In the genomic region with DNA sequence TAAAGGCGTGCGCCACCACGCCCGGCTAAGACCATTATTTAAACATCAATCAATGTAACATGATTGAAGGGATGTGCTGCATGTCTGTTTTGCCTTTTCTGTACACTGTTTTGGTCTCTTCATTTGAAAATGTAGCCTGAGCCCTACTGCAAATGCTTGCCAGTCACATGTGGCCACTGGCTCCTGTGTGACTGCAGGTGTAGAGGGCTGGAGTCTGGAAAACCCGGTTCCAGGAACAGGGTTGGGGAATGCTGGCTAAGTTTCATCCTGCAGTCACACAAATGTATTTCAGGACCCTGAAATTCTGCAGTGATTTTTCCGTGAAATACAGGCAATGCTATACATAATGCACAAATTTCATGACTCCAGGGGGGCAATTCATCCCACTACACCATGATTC, we compare ENCODE assay signal across 32 mouse cellular contexts. TPM values are rescaled to one million over a fixed set of nuclear protein-coding genes. Genes with fewer than 3 reads are reported as not detected.
DNase-seq lines count a peak whose midpoint lies in the region; ATAC-seq lines count a peak whose summit lies in the region.
"Had no signal": no experiment of that assay in that cellular context is flagged by ENCODE, and none has a peak within 500 bp of the region (broad histone marks: within the 10 kb centered on the region; RNA-seq: fewer than 3 reads in every experiment).

No protein-coding gene starts in this region.

- no peak overlapping the region for H3K4me2 ChIP-seq in forebrain, embryonic 14.5 days (ENCODE audit: low read length)
- H3K4me2 ChIP-seq in kidney, embryonic 15.5 days = no peak overlapping the region
- H3K4me2 ChIP-seq: embryonic facial prominence, embryonic 13.5 days; forebrain, embryonic 13.5 days; heart, embryonic 13.5 days; hindbrain, embryonic 12.5 days; hindbrain, embryonic 15.5 days had no signal

- 0 out of 2 replicates have a peak, but pooled peaks cover 4% of the 10 kb centered on the region for H3K4me1 ChIP-seq in forebrain, embryonic 10.5 days
- no peaks in the 10 kb centered on the region for H3K4me1 ChIP-seq in forebrain, embryonic 14.5 days (ENCODE audit: control insufficient read depth, insufficient read depth, low read length)
- no peaks in the 10 kb centered on the region for H3K4me1 ChIP-seq in kidney, embryonic 15.5 days
- H3K4me1 ChIP-seq: embryonic facial prominence, embryonic 10.5 days; embryonic facial prominence, embryonic 13.5 days; forebrain, embryonic 13.5 days; hindbrain, embryonic 12.5 days; hindbrain, embryonic 15.5 days had no signal

- H3K4me3 ChIP-seq in forebrain, embryonic 10.5 days = no peak overlapping the region
- no peak overlapping the region for H3K4me3 ChIP-seq in forebrain, embryonic 14.5 days (ENCODE audit: low read depth, low read length)
- no peak overlapping the region for H3K4me3 ChIP-seq in kidney, embryonic 15.5 days (replicated peaks)
- H3K4me3 ChIP-seq: embryonic facial prominence, embryonic 10.5 days; embryonic facial prominence, embryonic 13.5 days; erythroblast, embryonic 14.5 days; forebrain, embryonic 13.5 days; gastrocnemius, adult 2 months; heart, adult 2 months; heart, embryonic 10.5 days; heart, embryonic 13.5 days; hindbrain, embryonic 12.5 days; hindbrain, embryonic 15.5 days had no signal

- no peaks in the 10 kb centered on the region for H3K27me3 ChIP-seq in forebrain, embryonic 10.5 days (ENCODE audit: poor library complexity, severe bottlenecking)
- no peaks in the 10 kb centered on the region for H3K27me3 ChIP-seq in forebrain, embryonic 14.5 days (replicated peaks; ENCODE audit: control insufficient read depth, insufficient read depth, low read length)
- no peaks in the 10 kb centered on the region for H3K27me3 ChIP-seq in kidney, embryonic 15.5 days
- H3K27me3 ChIP-seq: embryonic facial prominence, embryonic 13.5 days; forebrain, embryonic 13.5 days; heart, embryonic 13.5 days; hindbrain, embryonic 12.5 days; hindbrain, embryonic 15.5 days; Patski had no signal

- no peaks in the 10 kb centered on the region for H3K9me3 ChIP-seq in forebrain, embryonic 10.5 days
- H3K9me3 ChIP-seq in forebrain, embryonic 14.5 days (replicated peaks; ENCODE audit: control insufficient read depth, low read length) = no peaks in the 10 kb centered on the region
- H3K9me3 ChIP-seq in kidney, embryonic 15.5 days (replicated peaks) = no peaks in the 10 kb centered on the region
- H3K9me3 ChIP-seq: embryonic facial prominence, embryonic 10.5 days; embryonic facial prominence, embryonic 13.5 days; forebrain, embryonic 13.5 days; G1E; heart, embryonic 10.5 days; heart, embryonic 13.5 days; hindbrain, embryonic 12.5 days; hindbrain, embryonic 15.5 days had no signal

- H3K27ac ChIP-seq in forebrain, embryonic 10.5 days = no peak overlapping the region
- H3K27ac ChIP-seq in forebrain, embryonic 14.5 days (ENCODE audit: low read depth, low read length) = no peak overlapping the region
- no peak overlapping the region for H3K27ac ChIP-seq in kidney, embryonic 15.5 days
- H3K27ac ChIP-seq: embryonic facial prominence, embryonic 10.5 days; embryonic facial prominence, embryonic 13.5 days; forebrain, embryonic 13.5 days; gastrocnemius, adult 2 months; heart, adult 2 months; heart, embryonic 10.5 days; heart, embryonic 13.5 days; hindbrain, embryonic 12.5 days; hindbrain, embryonic 15.5 days had no signal

- 91% methylated on average over 6 of the region's 6 CpGs for whole genome bisulfite sequencing in forebrain, embryonic 10.5 days
- WGBS in forebrain, embryonic 14.5 days = 90% methylated on average over 6 of the region's 6 CpGs
- WGBS in kidney, embryonic 15.5 days = 94% methylated on average over 6 of the region's 6 CpGs

- ATAC-seq in forebrain, embryonic 14.5 days = no peak
- ATAC-seq in kidney, embryonic 15.5 days (replicated peaks; ENCODE audit: low FRiP score) = no peak
- ATAC-seq: activated CD4-positive, CD25-positive, alpha-beta regulatory T cell, adult 4 months; forebrain, embryonic 13.5 days; forebrain, postnatal 0 days; Patski had no signal

- H3K9ac ChIP-seq in forebrain, embryonic 14.5 days (ENCODE audit: low read length) = no peak overlapping the region
- no peak overlapping the region for H3K9ac ChIP-seq in kidney, embryonic 15.5 days
- H3K9ac ChIP-seq: embryonic facial prominence, embryonic 13.5 days; forebrain, embryonic 13.5 days; forebrain, postnatal 0 days; heart, embryonic 13.5 days; hindbrain, embryonic 12.5 days; hindbrain, embryonic 15.5 days had no signal

- no peaks in the 10 kb centered on the region for H3K36me3 ChIP-seq in forebrain, embryonic 10.5 days (replicated peaks)
- H3K36me3 ChIP-seq in forebrain, embryonic 14.5 days (ENCODE audit: control insufficient read depth, insufficient read depth, low read length) = no peaks in the 10 kb centered on the region
- no peaks in the 10 kb centered on the region for H3K36me3 ChIP-seq in kidney, embryonic 15.5 days
- H3K36me3 ChIP-seq: embryonic facial prominence, embryonic 10.5 days; embryonic facial prominence, embryonic 13.5 days; G1E; heart, embryonic 10.5 days; heart, embryonic 13.5 days; hindbrain, embryonic 12.5 days; hindbrain, embryonic 15.5 days had no signal

- peak; percentile 12 for DNase-seq in forebrain, embryonic 10.5 days (ENCODE audit: extremely low spot score, low spot score)
- no peak for DNase-seq in forebrain, embryonic 14.5 days (ENCODE audit: low spot score)
- peak; percentile 15 for DNase-seq in kidney, postnatal 14 days
- no peak for DNase-seq in kidney, adult 11 months
- DNase-seq in kidney, postnatal 4 days = peak; percentile 5 to 12
- DNase-seq in spleen, postnatal 4 days (ENCODE audit: low spot score in 2 of 2) = no peak
- DNase-seq: adrenal gland, adult 8-10 months; adrenal gland, postnatal 25 days; cerebellum, adult 11-12 months; cerebellum, adult 8-10 months; cerebellum, postnatal 10 days; cerebellum, postnatal 36 days; embryo, embryonic 11 days; forebrain, postnatal 0 days; gastrocnemius, adult 2 months; gastrocnemius, postnatal 25 days; heart, adult 2 months had no signal

RNA-seq across cellular contexts. Expression of a gene that starts 12.7 kb away (rescaled TPM):
- polyA plus RNA-seq in forebrain, embryonic 10.5 days (2016; fragmentation: Nextera tagmentation; extraction: Ambion mirVana) = not detected in 2 replicates
- polyA plus RNA-seq in forebrain, embryonic 14.5 days (2014; fragmentation: Nextera tagmentation; extraction: Ambion mirVana) = not detected in 2 replicates
- 0.09 and 0.18 TPM in 2 replicates for polyA plus RNA-seq in kidney, embryonic 15.5 days (2015; fragmentation: Nextera tagmentation; extraction: Ambion mirVana)
- polyA plus RNA-seq: activated CD4-positive, CD25-positive, alpha-beta regulatory T cell, adult 4 months; brain, embryonic 14.5 days; embryonic facial prominence, embryonic 10.5 days; embryonic facial prominence, embryonic 13.5 days; erythroblast, embryonic 14.5 days; forebrain, embryonic 13.5 days; forebrain, postnatal 0 days; frontal cortex, adult 2 months; G1E; heart, embryonic 10.5 days; heart, embryonic 13.5 days; heart, embryonic 16.5 days; hindbrain, embryonic 12.5 days; hindbrain, embryonic 15.5 days; Patski had no signal

Comparison
In these comparisons a context has a peak if more than half of its experiments do, and no peak if none do; other contexts are left out.
1. DNase-seq: peak in forebrain, embryonic 10.5 days (single experiment), kidney, postnatal 14 days (single experiment) and kidney, postnatal 4 days (2 of 2); none in forebrain, embryonic 14.5 days (single experiment), kidney, adult 11 months (single experiment) and spleen, postnatal 4 days (0 of 2).